Mouse (Mus musculus): ENCODE measurements around the gene Rnf123. TPM values are rescaled to one million over a fixed set of nuclear protein-coding genes. Genes with fewer than 3 reads are reported as not detected.

Rnf123 gene
- total and polyA plus RNA-seq, 2 experiments from 2014 or later = 32.9 to 40.5 TPM

GRCm38 (mm10) chr9:108051931-108052220 is 31.3 kb downstream of the Rnf123 start:
- H3K36me3 ChIP-seq (replicated peaks; ENCODE audit: control insufficient read depth, insufficient read depth, low read length) = peaks cover 52% of the 10 kb centered on the region
- H3K27ac ChIP-seq (ENCODE audit: low read depth) = no peak overlapping the region
- TF ChIP-seq CTCF (IDR thresholded peaks at IDR 0.05; ENCODE audit: low read depth) = no peak
- no peak for TF ChIP-seq EP300 (IDR thresholded peaks at IDR 0.05; ENCODE audit: low read depth)
- 89% methylated on average over 4 of the region's 4 CpGs for WGBS
- no peaks in the 10 kb centered on the region for H3K27me3 ChIP-seq (ENCODE audit: control insufficient read depth, insufficient read depth, low read length)
- peaks cover 15% of the 10 kb centered on the region for H3K4me1 ChIP-seq (ENCODE audit: control insufficient read depth, insufficient read depth)
- H3K9me3 ChIP-seq (replicated peaks; ENCODE audit: control insufficient read depth, low read length) = no peaks in the 10 kb centered on the region
- ATAC-seq (ENCODE audit: insufficient read depth, low read depth) = no peak
- H3K9ac ChIP-seq (replicated peaks; ENCODE audit: low read depth, low read length) = no peak overlapping the region
- no peak for DNase-seq (ENCODE audit: low spot score)
- H3K4me2 ChIP-seq (ENCODE audit: low read depth, low read length) = no peak overlapping the region
- H3K4me3 ChIP-seq (ENCODE audit: low read depth, low read length) = no peak overlapping the region

- Histone ChIP-seq H3K36me3 (replicated peaks; ENCODE audit: control insufficient read depth, insufficient read depth, low read length) (peaks cover 53% of the 10 kb centered on the region), H3K27ac (ENCODE audit: low read depth) (no peak overlapping the region), H3K27me3 (ENCODE audit: control insufficient read depth, insufficient read depth, low read length) (no peaks in the 10 kb centered on the region), H3K4me1 (ENCODE audit: control insufficient read depth, insufficient read depth) (peaks cover 15% of the 10 kb centered on the region), H3K9ac (replicated peaks; ENCODE audit: low read depth, low read length) (no peak overlapping the region), H3K4me2 (ENCODE audit: low read depth, low read length) (no peak overlapping the region), H3K4me3 (ENCODE audit: low read depth, low read length) (no peak overlapping the region), H3K9me3 (replicated peaks; ENCODE audit: control insufficient read depth, low read length) (no peaks in the 10 kb centered on the region)
- ATAC-seq (ENCODE audit: insufficient read depth, low read depth) (no peak), DNase-seq (ENCODE audit: low spot score) (no peak)
- TF ChIP-seq CTCF (IDR thresholded peaks at IDR 0.05; ENCODE audit: low read depth) (no peak), EP300 (IDR thresholded peaks at IDR 0.05; ENCODE audit: low read depth) (no peak)
- 90% methylated on average over 15 of the region's 15 CpGs for WGBS
Measured at GRCm38 (mm10) chr9:108051184-108051930, 31.8 kb downstream of the Rnf123 start.

- Histone ChIP-seq H3K4me3 (ENCODE audit: low read depth, low read length) (peak overlapping the region; percentile 59), H3K9me3 (replicated peaks; ENCODE audit: control insufficient read depth, low read length) (no peaks in the 10 kb centered on the region), H3K9ac (replicated peaks; ENCODE audit: low read depth, low read length) (peak overlapping the region; percentile 52), H3K4me1 (ENCODE audit: control insufficient read depth, insufficient read depth) (peaks cover 15% of the 10 kb centered on the region), H3K4me2 (ENCODE audit: low read depth, low read length) (peak overlapping the region; percentile 87), H3K27ac (ENCODE audit: low read depth) (peak overlapping the region; percentile 70), H3K36me3 (replicated peaks; ENCODE audit: control insufficient read depth, insufficient read depth, low read length) (peaks cover 55% of the 10 kb centered on the region), H3K27me3 (ENCODE audit: control insufficient read depth, insufficient read depth, low read length) (no peaks in the 10 kb centered on the region)
- no peak for TF ChIP-seq EP300 (IDR thresholded peaks at IDR 0.05; ENCODE audit: low read depth)
- no peak for TF ChIP-seq CTCF (IDR thresholded peaks at IDR 0.05; ENCODE audit: low read depth)
- WGBS = 40% methylated on average over 15 of the region's 15 CpGs
- no peak for DNase-seq (ENCODE audit: low spot score)
- ATAC-seq (ENCODE audit: insufficient read depth, low read depth) = no peak
Measured at GRCm38 (mm10) chr9:108049561-108050251, 33.4 kb downstream of the Rnf123 start.

- Histone ChIP-seq H3K4me2 (ENCODE audit: low read depth, low read length) (peak within 1 kb of the TSS; percentile 87), H3K4me3 (ENCODE audit: low read depth, low read length) (peak within 1 kb of the TSS; percentile 59), H3K9ac (replicated peaks; ENCODE audit: low read depth, low read length) (peak within 1 kb of the TSS; percentile 52), H3K36me3 (replicated peaks; ENCODE audit: control insufficient read depth, insufficient read depth, low read length) (peaks cover 52% of the 10 kb centered on the region), H3K4me1 (ENCODE audit: control insufficient read depth, insufficient read depth) (peaks cover 15% of the 10 kb centered on the region), H3K27ac (ENCODE audit: low read depth) (peak within 1 kb of the TSS; percentile 70), H3K27me3 (ENCODE audit: control insufficient read depth, insufficient read depth, low read length) (no peaks in the 10 kb centered on the region), H3K9me3 (replicated peaks; ENCODE audit: control insufficient read depth, low read length) (no peaks in the 10 kb centered on the region)
- ATAC-seq (ENCODE audit: insufficient read depth, low read depth) = peak; percentile 94
- peak; percentile 98 for DNase-seq (ENCODE audit: low spot score)
- no peak for TF ChIP-seq CTCF (IDR thresholded peaks at IDR 0.05; ENCODE audit: low read depth)
- 0 out of 2 replicates have a peak, but pooled peaks have one; percentile 45 for TF ChIP-seq EP300 (IDR thresholded peaks at IDR 0.05; ENCODE audit: low read depth)
- under 1% methylated on average over 34 of the region's 39 CpGs for WGBS
Measured at GRCm38 (mm10) chr9:108049016-108049455, 34.1 kb downstream of the Rnf123 start, which contains the start of gene Gmppb. Gene Gmppb, plus strand, starts transcription at chr9:108049242.

- H3K9ac ChIP-seq (replicated peaks; ENCODE audit: low read depth, low read length) = 0 out of 2 replicates have a peak overlapping the region, but pooled peaks have one; percentile 22
- peaks cover 50% of the 10 kb centered on the region for H3K36me3 ChIP-seq (replicated peaks; ENCODE audit: control insufficient read depth, insufficient read depth, low read length)
- no peaks in the 10 kb centered on the region for H3K27me3 ChIP-seq (ENCODE audit: control insufficient read depth, insufficient read depth, low read length)
- H3K4me3 ChIP-seq (ENCODE audit: low read depth, low read length) = peak overlapping the region; percentile 59
- DNase-seq (ENCODE audit: low spot score) (no peak), ATAC-seq (ENCODE audit: insufficient read depth, low read depth) (peak; percentile 12)
- TF ChIP-seq EP300 (IDR thresholded peaks at IDR 0.05; ENCODE audit: low read depth) = no peak
- TF ChIP-seq CTCF (IDR thresholded peaks at IDR 0.05; ENCODE audit: low read depth) = no peak
- H3K27ac ChIP-seq (ENCODE audit: low read depth) = peak overlapping the region; percentile 44
- WGBS = under 1% methylated on average over 19 of the region's 19 CpGs
- H3K4me1 ChIP-seq (ENCODE audit: control insufficient read depth, insufficient read depth) = peaks cover 15% of the 10 kb centered on the region
- no peaks in the 10 kb centered on the region for H3K9me3 ChIP-seq (replicated peaks; ENCODE audit: control insufficient read depth, low read length)
- H3K4me2 ChIP-seq (ENCODE audit: low read depth, low read length) = peak overlapping the region; percentile 87
Measured at GRCm38 (mm10) chr9:108048566-108048955, 34.6 kb downstream of the Rnf123 start.

Measured in heart, postnatal 0 days (tissue).